Mouse (Mus musculus) granulocyte monocyte progenitor cell, adult 5-6 weeks (primary cell): ENCODE measurements at regions not wholly inside any gene's neighbourhood (a gene's known extent, or its start where the extent isn't known, plus 50 kb on each side); places are given as distances from the start of the nearest gene placed in this dataset.

ENCODE experiments used
- ATAC-seq: replicated peaks from 2 replicates; pipeline ENCODE4 v1.8.0; 2016; ENCODE audit warnings: mild to moderate bottlenecking, moderate TSS enrichment, inconsistent platforms; ENCODE audit not compliant: poor library complexity, severe bottlenecking

GRCm38 (mm10) chr4:153063402-153063801, 419.2 kb downstream of the Ajap1 start:
- ATAC-seq = no peak

GRCm38 (mm10) chr4:153058152-153058551, 424.5 kb downstream of the Ajap1 start:
- no peak for ATAC-seq

DNA sequence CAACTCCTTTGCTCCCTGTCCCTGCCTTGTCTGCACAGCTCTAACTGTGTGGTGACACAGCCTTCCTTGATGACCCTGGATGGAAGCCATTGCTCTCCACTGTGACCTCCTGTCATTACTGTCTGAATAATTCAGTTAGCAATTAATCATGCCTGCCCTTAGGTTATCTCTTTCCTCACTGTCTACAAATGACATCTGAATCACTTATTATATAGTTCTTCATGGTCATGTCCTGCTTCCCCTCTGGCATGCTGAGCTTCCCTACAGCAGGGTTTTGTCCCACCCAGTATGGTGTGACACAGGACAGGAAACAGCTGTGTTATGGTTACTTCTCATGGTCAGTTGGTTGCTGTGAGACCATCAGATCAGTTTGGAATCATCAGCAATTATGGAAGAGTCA, 458.9 kb downstream of the Ajap1 start:
- no peak for ATAC-seq

DNA sequence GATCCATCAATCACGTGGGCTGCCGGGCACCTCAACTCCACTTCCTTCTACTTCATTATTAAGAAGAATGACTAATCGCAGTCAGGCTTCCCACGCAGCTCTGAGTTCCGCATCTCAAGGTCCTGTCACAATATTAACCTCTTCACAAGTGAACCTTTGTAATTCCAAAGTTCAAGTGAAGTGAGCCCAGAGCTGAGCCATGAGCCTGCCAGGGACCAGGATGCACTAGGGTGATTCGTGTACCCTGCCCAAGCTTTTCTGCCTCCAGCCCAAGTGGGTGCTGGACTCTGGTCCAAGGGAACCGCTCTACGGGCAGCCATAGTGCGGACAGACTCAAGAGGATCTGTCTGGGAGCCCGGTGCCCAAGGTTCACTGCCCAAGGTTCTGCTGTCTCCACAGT, 463.4 kb downstream of the Ajap1 start:
- ATAC-seq = no peak

DNA sequence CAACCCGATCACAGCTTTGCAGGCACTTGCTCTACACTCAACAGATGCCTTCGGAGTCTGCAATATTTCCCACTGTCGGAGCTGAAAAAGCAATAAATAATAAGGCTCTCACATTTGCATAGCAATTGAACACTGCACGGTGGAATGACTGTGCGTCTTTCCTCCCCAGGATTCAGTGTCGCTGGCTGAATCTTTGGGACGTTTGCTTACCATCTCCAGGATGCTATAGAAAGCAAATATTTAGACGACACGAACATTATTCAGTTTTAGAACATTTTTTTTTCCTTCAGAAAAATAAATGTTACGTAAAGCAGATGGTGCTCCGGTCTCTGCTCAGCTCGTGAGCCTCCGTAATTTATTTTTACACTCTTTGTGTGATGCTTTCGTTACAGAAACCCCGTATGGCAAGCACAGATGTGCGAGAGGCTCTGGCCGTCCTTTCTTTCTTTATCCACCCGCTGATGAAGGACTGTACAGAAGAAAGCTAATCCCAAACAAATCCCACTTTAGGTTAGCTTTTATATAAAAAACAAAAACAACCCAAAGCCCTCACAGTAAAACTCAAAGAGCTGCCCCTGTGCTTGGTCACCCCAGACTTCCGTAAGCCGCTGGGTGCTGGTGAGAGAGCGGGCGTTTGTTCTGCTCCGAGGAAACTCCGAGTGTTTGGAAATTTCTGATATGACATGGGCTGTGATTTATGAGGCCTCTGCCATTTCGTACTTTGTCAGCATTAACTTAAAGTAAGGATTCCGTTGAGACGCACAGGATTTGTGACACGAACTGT, 464.3 kb downstream of the Ajap1 start:
- ATAC-seq = no peak

- no peak for ATAC-seq
Observed at GRCm38 (mm10) chr4:153017816-153018137, 464.8 kb downstream of the Ajap1 start.

- ATAC-seq = no peak
Observed at GRCm38 (mm10) chr4:153003338-153003737, 479.3 kb downstream of the Ajap1 start.

GRCm38 (mm10) chr4:153002516-153002915, 480.1 kb downstream of the Ajap1 start:
- no peak for ATAC-seq

DNA sequence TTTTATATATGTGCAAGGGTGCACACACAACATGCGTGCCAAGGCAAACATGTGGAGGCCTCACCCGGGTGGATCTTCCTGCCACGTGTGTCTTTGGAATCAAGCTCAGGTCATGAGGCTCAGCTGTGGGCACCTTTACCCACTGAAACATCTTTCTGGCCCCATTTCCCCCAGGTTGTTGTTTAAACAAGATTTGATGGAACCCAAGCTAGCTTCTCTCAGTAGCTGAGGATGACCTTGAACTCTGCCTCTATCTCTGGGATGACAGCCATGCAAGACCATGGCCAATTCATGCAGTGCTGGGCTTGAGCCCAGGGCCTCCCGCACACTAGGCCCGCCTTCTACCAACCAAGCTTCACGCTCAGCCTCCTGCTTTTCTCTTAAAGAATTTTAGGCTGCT, 480.9 kb downstream of the Ajap1 start:
- ATAC-seq = no peak

GRCm38 (mm10) chr4:152999526-152999925, 483.1 kb downstream of the Ajap1 start:
- ATAC-seq = no peak

GRCm38 (mm10) chr4:152997251-152997650, 485.4 kb downstream of the Ajap1 start:
- ATAC-seq = no peak

- no peak for ATAC-seq
Observed at GRCm38 (mm10) chr4:152996641-152997040, 486.0 kb downstream of the Ajap1 start.

DNA sequence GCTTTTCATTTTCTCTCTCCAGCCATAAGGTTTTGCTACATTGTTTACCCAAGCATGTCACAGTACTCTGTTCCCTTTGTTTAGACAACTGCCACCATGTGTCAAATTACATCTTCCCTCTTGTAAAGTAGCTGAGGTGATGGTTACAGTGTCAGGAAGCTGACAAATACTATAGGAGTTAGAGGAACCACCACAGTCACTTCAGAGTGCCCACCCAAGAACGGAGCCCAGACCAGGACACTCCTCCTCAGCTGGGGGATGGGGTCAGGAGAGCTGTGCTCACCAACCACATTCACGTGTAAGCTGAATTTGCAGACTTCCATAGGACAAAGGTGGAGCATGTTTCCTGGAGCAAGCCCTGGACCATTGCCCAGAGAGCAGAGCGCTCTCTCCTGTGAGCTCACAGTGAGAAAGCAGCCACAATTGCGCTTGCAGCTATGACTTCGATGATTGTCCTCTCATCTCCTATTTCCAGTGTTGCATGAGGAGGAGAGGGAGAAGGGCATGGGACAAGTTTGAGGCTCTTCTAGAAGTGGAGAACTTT, 487.5 kb downstream of the Ajap1 start:
- no peak for ATAC-seq

GRCm38 (mm10) chr4:152994206-152994605, 488.4 kb downstream of the Ajap1 start:
- no peak for ATAC-seq

DNA sequence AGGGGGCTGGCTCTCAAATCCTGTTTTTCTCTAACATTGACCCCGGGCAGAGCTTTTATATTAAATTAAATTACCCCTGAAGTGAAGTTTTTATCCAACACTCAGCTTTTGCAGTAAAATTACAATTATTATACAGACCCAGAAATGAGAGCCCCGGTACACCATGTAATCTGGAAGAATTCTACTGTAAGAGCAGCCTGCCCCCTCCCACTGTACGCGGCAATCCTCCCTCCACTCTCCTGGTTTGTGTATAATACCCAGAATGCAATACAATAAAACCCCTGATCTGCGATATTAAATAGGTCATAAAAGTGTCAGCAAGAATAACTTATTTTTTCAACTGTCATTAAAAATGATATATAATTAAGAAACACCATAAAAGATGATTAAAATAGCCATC, 492.3 kb downstream of the Ajap1 start:
- no peak for ATAC-seq

DNA sequence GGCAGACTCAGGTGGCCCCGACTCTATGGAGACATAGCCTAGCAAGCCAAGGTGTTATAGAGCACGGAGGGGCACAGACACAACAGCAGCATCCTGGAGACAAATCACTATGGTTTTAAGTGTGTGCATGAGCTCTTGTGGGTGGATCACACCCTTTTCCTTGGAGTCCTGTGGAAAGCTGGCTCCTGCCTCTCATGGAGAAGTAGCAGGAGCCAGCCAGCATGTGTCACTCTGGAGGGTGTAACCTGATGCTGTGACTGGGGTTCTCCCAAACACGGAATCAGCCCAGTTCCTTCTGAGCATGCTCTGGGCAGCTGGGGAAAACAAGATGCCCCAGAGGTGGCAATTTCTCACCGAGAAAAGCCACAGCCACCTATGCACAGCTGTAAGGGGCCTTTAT, 494.9 kb downstream of the Ajap1 start:
- ATAC-seq = no peak

DNA sequence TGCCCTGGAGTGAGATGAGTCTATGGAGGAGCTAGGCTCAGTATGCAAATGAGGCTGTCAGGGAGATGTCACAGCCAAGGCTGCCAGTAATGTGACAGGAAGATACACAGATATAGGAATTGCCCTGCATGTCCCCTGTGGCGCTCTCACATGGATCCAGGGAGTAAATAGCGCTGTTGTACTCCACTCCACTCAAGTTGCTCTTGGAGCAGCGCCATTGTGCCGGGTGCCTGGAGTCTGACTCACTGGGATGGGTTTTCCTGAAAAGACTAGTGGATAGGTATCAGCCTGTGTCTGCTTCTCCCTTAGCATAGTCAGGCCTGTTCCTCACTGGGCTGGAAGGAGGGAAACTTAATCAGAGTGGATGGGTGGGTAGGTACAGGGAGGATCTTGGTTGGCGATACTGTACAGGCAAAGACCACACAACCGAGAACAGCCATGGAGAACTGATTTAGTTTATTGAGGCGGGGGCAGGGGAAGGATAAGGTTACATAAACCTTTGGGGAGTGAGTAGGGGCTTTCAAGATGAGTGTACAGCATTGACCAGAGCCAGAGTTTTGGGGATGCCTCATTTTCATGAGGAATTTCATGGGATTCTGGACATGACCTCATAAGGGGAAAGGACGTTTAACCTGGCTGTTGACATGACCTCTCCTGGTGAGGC, 497.5 kb upstream of the Kcnab2 start:
- no peak for ATAC-seq

DNA sequence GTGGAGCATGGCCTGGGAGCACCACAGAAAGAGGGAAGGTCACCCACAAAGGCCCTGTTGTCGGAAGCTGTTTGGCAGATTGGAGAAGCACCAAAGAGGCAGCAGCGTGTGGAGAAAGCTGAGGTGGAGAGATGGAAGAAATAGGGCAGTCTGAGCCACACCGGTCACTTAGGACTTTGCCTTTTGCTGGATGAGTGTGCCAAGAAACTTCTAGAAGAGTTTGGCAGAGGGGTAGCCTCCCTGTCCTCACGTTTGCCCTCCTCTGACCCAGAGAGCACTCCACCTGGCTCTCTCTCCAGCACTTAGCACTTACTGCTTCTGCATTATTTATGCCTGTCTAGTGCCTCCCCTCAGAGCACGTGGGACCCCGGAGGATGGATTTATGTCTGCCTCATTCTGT, 485.3 kb upstream of the Kcnab2 start:
- ATAC-seq = no peak

DNA sequence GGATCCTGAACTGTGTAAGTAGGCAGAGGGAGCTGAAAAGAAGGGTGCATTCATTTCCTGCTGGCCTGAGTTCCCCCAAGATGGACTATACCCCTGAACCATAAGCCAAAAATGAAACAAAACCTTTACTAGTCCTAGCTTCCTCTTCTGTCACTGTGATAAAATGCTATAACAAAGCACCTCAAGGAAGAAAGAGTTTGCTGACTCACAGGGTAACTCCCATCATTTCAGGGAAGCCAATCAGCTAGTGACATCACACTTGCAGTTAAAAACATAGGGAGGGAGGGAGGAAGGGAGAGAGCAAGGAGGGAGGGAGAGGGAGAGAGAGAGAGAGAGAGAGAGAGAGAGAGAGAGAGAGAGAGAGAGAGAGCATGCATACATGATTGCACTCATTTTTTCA, 484.5 kb upstream of the Kcnab2 start:
- no peak for ATAC-seq

- ATAC-seq = no peak
Observed at GRCm38 (mm10) chr4:152961677-152962076, 484.0 kb upstream of the Kcnab2 start.

DNA sequence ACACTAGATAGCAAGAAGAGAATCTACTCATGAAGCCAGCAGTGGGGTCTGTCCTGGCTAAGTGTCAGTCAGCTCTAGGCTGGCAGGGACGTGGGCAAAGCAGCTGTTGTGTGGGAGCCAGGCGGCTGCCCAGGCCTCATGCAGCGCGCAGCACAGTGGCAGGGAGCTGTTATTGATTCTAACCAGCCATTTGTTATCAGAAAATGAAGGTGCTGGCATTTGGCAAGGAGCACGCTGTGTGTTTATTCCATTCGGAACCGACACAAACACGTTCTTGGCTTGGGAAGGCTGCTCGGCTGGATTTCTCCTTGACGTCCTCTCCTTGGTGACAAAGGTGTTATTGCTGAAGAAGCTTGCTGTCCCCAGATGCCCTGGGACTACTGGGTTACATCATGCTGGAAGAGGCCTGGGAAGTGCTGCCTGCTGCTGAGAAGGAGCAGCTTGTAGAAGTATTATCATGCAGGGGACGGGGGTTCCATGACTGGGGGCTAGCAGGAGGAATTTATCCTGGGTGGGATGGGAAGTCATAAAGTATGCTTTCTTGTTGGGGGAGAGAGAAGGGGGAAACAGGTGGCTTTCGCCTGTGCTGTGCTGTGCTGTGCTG, 482.1 kb upstream of the Kcnab2 start:
- no peak for ATAC-seq
